Mouse (Mus musculus): ENCODE measurements at regions not wholly inside any gene's neighbourhood (a gene's known extent, or its start where the extent isn't known, plus 50 kb on each side); places are given as distances from the start of the nearest gene placed in this dataset.
"Not testable (repeated sequence)": the region's sequence is repeated elsewhere in the genome, so short reads cannot be mapped to it uniquely, and the experiment has no call there.

- DNase-seq (ENCODE audit: low read depth in 3 of 3, low spot score in 3 of 3); H3K9me3 ChIP-seq (ENCODE audit: control insufficient read depth, low read length); H3K36me3 ChIP-seq (replicated peaks; ENCODE audit: control insufficient read depth, insufficient read depth, low read depth); H3K27me3 ChIP-seq (ENCODE audit: control insufficient read depth, insufficient read depth, low read length); ATAC-seq (ENCODE audit: insufficient read depth); H3K9ac ChIP-seq (replicated peaks); H3K4me1 ChIP-seq (replicated peaks; ENCODE audit: control insufficient read depth in 2 of 2, insufficient read depth in 2 of 2, low read length in 1 of 2); H3K4me3 ChIP-seq (ENCODE audit: insufficient read depth in 1 of 2, low read depth in 2 of 2, low read length in 2 of 2); H3K27ac ChIP-seq; H3K4me2 ChIP-seq (ENCODE audit: low read depth): not testable (repeated sequence)
- WGBS (ENCODE audit: insufficient replicate concordance), result 45% methylated on average over 4 of the region's 4 CpGs
Observed at GRCm38 (mm10) chr13:50314001-50314400, 63.9 kb upstream of the Gm906 start.

GRCm38 (mm10) chr13:50322512-50322911, 72.4 kb upstream of the Gm906 start:
- Histone ChIP-seq H3K27me3 (ENCODE audit: control insufficient read depth, insufficient read depth, low read length) (no peaks in the 10 kb centered on the region), H3K4me2 (ENCODE audit: low read depth) (no peak overlapping the region), H3K36me3 (replicated peaks; ENCODE audit: control insufficient read depth, insufficient read depth, low read depth) (no peaks in the 10 kb centered on the region), H3K9me3 (ENCODE audit: control insufficient read depth, low read length) (no peaks in the 10 kb centered on the region), H3K4me3 (ENCODE audit: insufficient read depth in 1 of 2, low read depth in 2 of 2, low read length in 2 of 2) (no peak overlapping the region), H3K9ac (replicated peaks) (no peak overlapping the region), H3K4me1 (replicated peaks; ENCODE audit: control insufficient read depth in 2 of 2, insufficient read depth in 2 of 2, low read length in 1 of 2) (no peaks in the 10 kb centered on the region), H3K27ac (no peak overlapping the region)
- TF ChIP-seq CTCF (IDR thresholded peaks at IDR 0.05; ENCODE audit: low read depth), result peak; percentile 28; the same call in 1 of the 2 replicates
- TF ChIP-seq EP300 (IDR thresholded peaks at IDR 0.05; ENCODE audit: low read depth), result no peak
- WGBS (ENCODE audit: insufficient replicate concordance), result 17% methylated on average over 4 of the region's 4 CpGs
- ATAC-seq (ENCODE audit: insufficient read depth), result no peak
- DNase-seq (ENCODE audit: low read depth in 3 of 3, low spot score in 3 of 3), result no peak

- H3K27me3 ChIP-seq (ENCODE audit: control insufficient read depth, insufficient read depth, low read length), result no peaks in the 10 kb centered on the region
- TF ChIP-seq CTCF (IDR thresholded peaks at IDR 0.05; ENCODE audit: low read depth) (0 out of 2 replicates have a peak, but pooled peaks have one; percentile 19), EP300 (IDR thresholded peaks at IDR 0.05; ENCODE audit: low read depth) (no peak)
- H3K9me3 ChIP-seq (ENCODE audit: control insufficient read depth, low read length), result no peaks in the 10 kb centered on the region
- no peak overlapping the region for H3K27ac ChIP-seq
- 40% methylated on average over 4 of the region's 4 CpGs for WGBS (ENCODE audit: insufficient replicate concordance)
- no peak for DNase-seq (ENCODE audit: low read depth in 3 of 3, low spot score in 3 of 3)
- no peak overlapping the region for H3K4me2 ChIP-seq (ENCODE audit: low read depth)
- H3K36me3 ChIP-seq (replicated peaks; ENCODE audit: control insufficient read depth, insufficient read depth, low read depth), result no peaks in the 10 kb centered on the region
- no peak overlapping the region for H3K9ac ChIP-seq (replicated peaks)
- H3K4me1 ChIP-seq (replicated peaks; ENCODE audit: control insufficient read depth in 2 of 2, insufficient read depth in 2 of 2, low read length in 1 of 2), result no peaks in the 10 kb centered on the region
- ATAC-seq (ENCODE audit: insufficient read depth), result no peak
- H3K4me3 ChIP-seq (ENCODE audit: insufficient read depth in 1 of 2, low read depth in 2 of 2, low read length in 2 of 2), result no peak overlapping the region
Observed at GRCm38 (mm10) chr13:50328614-50329013, 78.5 kb upstream of the Gm906 start.

- H3K9ac ChIP-seq (replicated peaks), result no peak overlapping the region
- H3K4me3 ChIP-seq (ENCODE audit: insufficient read depth in 1 of 2, low read depth in 2 of 2, low read length in 2 of 2), result no peak overlapping the region
- 67% methylated on average over 11 of the region's 11 CpGs for WGBS (ENCODE audit: insufficient replicate concordance)
- H3K36me3 ChIP-seq (replicated peaks; ENCODE audit: control insufficient read depth, insufficient read depth, low read depth), result no peaks in the 10 kb centered on the region
- H3K9me3 ChIP-seq (ENCODE audit: control insufficient read depth, low read length), result no peaks in the 10 kb centered on the region
- DNase-seq (ENCODE audit: low read depth in 3 of 3, low spot score in 3 of 3), result no peak
- ATAC-seq (ENCODE audit: insufficient read depth), result no peak
- no peaks in the 10 kb centered on the region for H3K4me1 ChIP-seq (replicated peaks; ENCODE audit: control insufficient read depth in 2 of 2, insufficient read depth in 2 of 2, low read length in 1 of 2)
- TF ChIP-seq EP300 (IDR thresholded peaks at IDR 0.05; ENCODE audit: low read depth) (no peak), CTCF (IDR thresholded peaks at IDR 0.05; ENCODE audit: low read depth) (no peak)
- H3K4me2 ChIP-seq (ENCODE audit: low read depth), result no peak overlapping the region
- no peaks in the 10 kb centered on the region for H3K27me3 ChIP-seq (ENCODE audit: control insufficient read depth, insufficient read depth, low read length)
- H3K27ac ChIP-seq, result no peak overlapping the region
Observed at GRCm38 (mm10) chr13:50344121-50344520, 73.5 kb upstream of the Fbxw17 start.

GRCm38 (mm10) chr13:50351946-50352345, 65.7 kb upstream of the Fbxw17 start:
- TF ChIP-seq CTCF (IDR thresholded peaks at IDR 0.05; ENCODE audit: low read depth) (no peak), EP300 (IDR thresholded peaks at IDR 0.05; ENCODE audit: low read depth) (no peak)
- DNase-seq (ENCODE audit: low read depth in 3 of 3, low spot score in 3 of 3), result no peak
- Histone ChIP-seq H3K4me1 (replicated peaks; ENCODE audit: control insufficient read depth in 2 of 2, insufficient read depth in 2 of 2, low read length in 1 of 2) (no peaks in the 10 kb centered on the region), H3K4me2 (ENCODE audit: low read depth) (no peak overlapping the region), H3K4me3 (ENCODE audit: insufficient read depth in 1 of 2, low read depth in 2 of 2, low read length in 2 of 2) (no peak overlapping the region), H3K27me3 (ENCODE audit: control insufficient read depth, insufficient read depth, low read length) (no peaks in the 10 kb centered on the region), H3K9ac (replicated peaks) (no peak overlapping the region), H3K27ac (no peak overlapping the region), H3K9me3 (ENCODE audit: control insufficient read depth, low read length) (no peaks in the 10 kb centered on the region), H3K36me3 (replicated peaks; ENCODE audit: control insufficient read depth, insufficient read depth, low read depth) (no peaks in the 10 kb centered on the region)
- 57% methylated on average over 6 of the region's 6 CpGs for WGBS (ENCODE audit: insufficient replicate concordance)
- no peak for ATAC-seq (ENCODE audit: insufficient read depth)
